15 mouse cellular contexts compared by ENCODE assay signal in the genomic region with DNA sequence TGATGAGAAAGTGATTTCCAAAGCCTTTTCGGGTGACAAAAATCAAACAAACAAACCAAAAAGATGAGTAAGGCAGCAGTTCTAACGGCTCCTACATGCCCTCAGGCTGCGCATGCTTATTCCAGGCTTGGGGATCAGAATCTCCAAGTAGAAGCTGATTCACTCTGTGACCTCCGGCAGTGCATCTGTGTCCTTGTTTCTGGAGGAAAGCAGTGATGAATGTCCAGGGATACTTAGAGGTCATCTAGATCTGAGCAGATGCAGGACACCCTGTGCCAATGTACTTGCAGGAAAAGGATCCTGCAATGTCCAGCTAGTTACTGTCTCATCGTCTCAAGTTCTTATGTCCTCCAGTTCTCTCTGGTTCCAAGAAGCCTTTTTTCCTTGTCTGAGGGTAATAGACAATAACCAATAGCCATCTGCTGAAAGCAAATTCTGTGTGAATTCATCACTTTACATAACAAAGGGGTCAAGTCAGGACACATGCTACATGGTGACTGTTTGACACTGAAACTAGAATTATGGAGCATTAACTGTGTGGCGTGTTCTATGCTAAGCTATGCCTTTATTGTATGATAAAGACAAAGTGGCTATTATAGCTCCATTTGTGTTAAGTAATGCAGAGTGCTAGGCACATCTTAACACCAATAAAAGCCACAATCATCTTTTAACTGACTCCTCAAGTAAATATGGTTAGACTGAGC.
A peak's percentile ranks its signal among the peaks of the same experiment; 100 is the strongest.
DNase-seq lines count a peak whose midpoint lies in the region; ATAC-seq and TF ChIP-seq lines count a peak whose summit lies in the region.
"Had no signal": no experiment of that assay in that cellular context is flagged by ENCODE, and none has a peak within 500 bp of the region (broad histone marks: within the 10 kb centered on the region; RNA-seq: fewer than 3 reads in every experiment).

No protein-coding gene starts in this region.

- peak; percentile 76 for ATAC-seq in midbrain, embryonic 12.5 days (ENCODE audit: low FRiP score, low read depth)
- no peak for ATAC-seq in midbrain, postnatal 0 days (ENCODE audit: low FRiP score)
- ATAC-seq in neural tube, embryonic 11.5 days (ENCODE audit: insufficient read depth, low FRiP score, low TSS enrichment), result peak; percentile 49; the same call in 1 of the 2 replicates
- ATAC-seq: forebrain, postnatal 0 days; intestine, embryonic 16.5 days had no signal

- no peaks in the 10 kb centered on the region for H3K27me3 ChIP-seq in midbrain, embryonic 12.5 days
- no peaks in the 10 kb centered on the region for H3K27me3 ChIP-seq in midbrain, postnatal 0 days (ENCODE audit: insufficient read depth, low read length)
- no peaks in the 10 kb centered on the region for H3K27me3 ChIP-seq in neural tube, embryonic 11.5 days (ENCODE audit: control insufficient read depth, insufficient read depth, low read length)
- H3K27me3 ChIP-seq: limb, embryonic 13.5 days; megakaryocyte, embryonic 14.5 days had no signal

- no peak overlapping the region for H3K4me2 ChIP-seq in midbrain, embryonic 12.5 days (replicated peaks)
- no peak overlapping the region for H3K4me2 ChIP-seq in midbrain, postnatal 0 days (ENCODE audit: low read depth, low read length, poor library complexity, severe bottlenecking)
- no peak overlapping the region for H3K4me2 ChIP-seq in neural tube, embryonic 11.5 days (ENCODE audit: low read depth)
- H3K4me2 ChIP-seq: limb, embryonic 13.5 days had no signal

- peaks cover 11% of the 10 kb centered on the region for H3K4me1 ChIP-seq in midbrain, embryonic 12.5 days
- H3K4me1 ChIP-seq in midbrain, postnatal 0 days (ENCODE audit: insufficient read depth, low read length), result no peaks in the 10 kb centered on the region
- peaks cover 6% of the 10 kb centered on the region; the same call in 1 of the 2 replicates for H3K4me1 ChIP-seq in neural tube, embryonic 11.5 days (ENCODE audit: control insufficient read depth, insufficient read depth, low read length)
- H3K4me1 ChIP-seq: limb, embryonic 13.5 days; megakaryocyte, embryonic 14.5 days had no signal

- H3K9ac ChIP-seq in midbrain, embryonic 12.5 days (replicated peaks), result no peak overlapping the region
- no peak overlapping the region for H3K9ac ChIP-seq in midbrain, postnatal 0 days (replicated peaks; ENCODE audit: low read length, poor library complexity, severe bottlenecking)
- H3K9ac ChIP-seq in neural tube, embryonic 11.5 days (ENCODE audit: low read length), result no peak overlapping the region
- H3K9ac ChIP-seq: forebrain, postnatal 0 days; limb, embryonic 13.5 days had no signal

- WGBS in midbrain, embryonic 12.5 days, result 56% methylated on average over 6 of the region's 6 CpGs
- 54% methylated on average over 6 of the region's 6 CpGs for WGBS in midbrain, postnatal 0 days
- 49% methylated on average over 6 of the region's 6 CpGs for WGBS in neural tube, embryonic 11.5 days

- H3K36me3 ChIP-seq in midbrain, embryonic 12.5 days, result no peaks in the 10 kb centered on the region
- no peaks in the 10 kb centered on the region for H3K36me3 ChIP-seq in midbrain, postnatal 0 days (ENCODE audit: insufficient read depth, low read length)
- H3K36me3 ChIP-seq in neural tube, embryonic 11.5 days (ENCODE audit: control insufficient read depth, insufficient read depth, low read length), result no peaks in the 10 kb centered on the region
- H3K36me3 ChIP-seq: limb, embryonic 13.5 days had no signal

- H3K4me3 ChIP-seq in midbrain, embryonic 12.5 days, result no peak overlapping the region
- no peak overlapping the region for H3K4me3 ChIP-seq in midbrain, postnatal 0 days (ENCODE audit: low read depth, low read length)
- H3K4me3 ChIP-seq in neural tube, embryonic 11.5 days (ENCODE audit: low read depth, low read length), result no peak overlapping the region
- H3K4me3 ChIP-seq: limb, embryonic 13.5 days; megakaryocyte, embryonic 14.5 days had no signal

- no peaks in the 10 kb centered on the region for H3K9me3 ChIP-seq in midbrain, embryonic 12.5 days
- no peaks in the 10 kb centered on the region for H3K9me3 ChIP-seq in midbrain, postnatal 0 days (ENCODE audit: low read length)
- no peaks in the 10 kb centered on the region for H3K9me3 ChIP-seq in neural tube, embryonic 11.5 days (ENCODE audit: control insufficient read depth, low read length)
- H3K9me3 ChIP-seq: limb, embryonic 13.5 days; megakaryocyte, embryonic 14.5 days had no signal

- no peak for TF ChIP-seq CTCF in midbrain, postnatal 0 days (IDR thresholded peaks at IDR 0.05)
- TF ChIP-seq CTCF in brain, embryonic 14.5 days (IDR thresholded peaks at IDR 0.05; ENCODE audit: borderline replicate concordance, extremely low read depth, insufficient read depth, insufficient read length), result no peak

- TF ChIP-seq POLR2A in brain, embryonic 14.5 days (IDR thresholded peaks at IDR 0.05; ENCODE audit: borderline replicate concordance, extremely low read depth, insufficient read depth, insufficient read length, poor library complexity, severe bottlenecking), result no peak

- peak; percentile 3 for DNase-seq in cerebellum, adult 11-12 months
- DNase-seq in cerebellum, adult 8-10 months, result no peak
- DNase-seq in midbrain, postnatal 0 days (ENCODE audit: low spot score), result no peak
- DNase-seq in brain, embryonic 14.5 days (ENCODE audit: low read depth), result peak; percentile 32
- peak; percentile 34 for DNase-seq in neural tube, embryonic 11.5 days (ENCODE audit: low spot score)
- DNase-seq in urinary bladder, postnatal 14 days (ENCODE audit: low spot score), result no peak
- no peak for DNase-seq in lung, postnatal 25 days (ENCODE audit: low spot score)
- DNase-seq: forebrain, postnatal 0 days; heart, postnatal 14 days; kidney, postnatal 4 days; lung, adult 2 months had no signal

- peak overlapping the region; percentile 36 for H3K27ac ChIP-seq in midbrain, embryonic 12.5 days (replicated peaks)
- no peak overlapping the region for H3K27ac ChIP-seq in midbrain, postnatal 0 days (ENCODE audit: low read depth, low read length)
- H3K27ac ChIP-seq in neural tube, embryonic 11.5 days (ENCODE audit: low read depth, low read length), result peak overlapping the region; percentile 44
- H3K27ac ChIP-seq: limb, embryonic 13.5 days had no signal

Comparison
In these comparisons a context has a peak if more than half of its experiments do, and no peak if none do; other contexts are left out.
1. DNase-seq: peak in cerebellum, adult 11-12 months (single experiment), brain, embryonic 14.5 days (single experiment) and neural tube, embryonic 11.5 days (single experiment); none in cerebellum, adult 8-10 months (single experiment), midbrain, postnatal 0 days (single experiment), urinary bladder, postnatal 14 days (single experiment) and lung, postnatal 25 days (single experiment).